Mouse (Mus musculus) right cerebral cortex, postnatal 14 days (tissue): ENCODE measurements around the gene Pnliprp1.
A peak's percentile ranks its signal among the peaks of the same experiment; 100 is the strongest.

Source experiments
- DNase-seq: peaks from one replicate; pipeline ENCODE4 v3.0.0; 2022

Pnliprp1 gene

GRCm38 (mm10) chr19:58728445-58729031 lies at the start of gene Pnliprp1:
Gene Pnliprp1, plus strand, starts transcription at chr19:58728887.
- DNase-seq, result peak; percentile 17

- DNase-seq, result no peak
Observed at GRCm38 (mm10) chr19:58688933-58689332, 39.8 kb upstream of the Pnliprp1 start.

GRCm38 (mm10) chr19:58695314-58695713 lies 33.4 kb upstream of the Pnliprp1 start:
- no peak for DNase-seq

DNA sequence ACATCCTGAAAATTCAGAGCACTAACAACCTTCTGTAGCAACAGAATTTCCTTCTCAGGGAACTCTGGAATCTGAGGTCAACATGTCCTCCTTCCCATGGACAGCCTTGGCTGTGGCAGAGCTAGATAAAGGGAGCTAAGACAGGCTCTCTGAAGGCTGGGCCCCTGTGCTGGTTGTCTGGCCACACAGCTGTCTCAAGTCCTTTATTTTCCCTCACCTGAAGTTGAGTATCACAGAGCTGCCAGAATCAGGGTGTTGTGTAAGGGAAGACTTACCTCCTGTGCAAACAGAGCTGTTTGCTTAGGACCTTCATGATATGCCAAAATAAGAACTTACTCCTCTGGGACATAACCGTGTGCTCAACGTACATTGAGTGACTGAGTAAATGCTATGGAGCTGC lies 32.5 kb upstream of the Pnliprp1 start:
- DNase-seq, result no peak

DNA sequence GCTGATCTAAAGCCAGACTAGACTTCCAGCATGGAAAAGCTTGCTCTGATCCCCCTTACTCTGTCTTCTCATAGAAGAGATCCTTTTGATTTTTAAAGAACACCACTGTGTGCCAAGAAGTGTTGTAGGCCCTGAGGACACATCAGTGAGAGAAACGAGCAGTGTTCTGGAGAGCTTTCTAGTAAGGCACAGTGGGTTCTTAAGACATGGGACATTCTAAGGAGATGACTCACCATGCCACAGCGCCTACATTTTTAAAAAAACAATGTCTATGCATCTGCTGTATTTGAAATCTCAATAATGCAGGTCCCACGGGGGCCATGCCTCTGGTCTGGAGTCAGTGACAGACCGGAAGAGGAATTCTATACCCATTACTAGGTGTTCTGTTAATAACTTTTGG lies 24.1 kb upstream of the Pnliprp1 start:
- DNase-seq, result no peak

DNA sequence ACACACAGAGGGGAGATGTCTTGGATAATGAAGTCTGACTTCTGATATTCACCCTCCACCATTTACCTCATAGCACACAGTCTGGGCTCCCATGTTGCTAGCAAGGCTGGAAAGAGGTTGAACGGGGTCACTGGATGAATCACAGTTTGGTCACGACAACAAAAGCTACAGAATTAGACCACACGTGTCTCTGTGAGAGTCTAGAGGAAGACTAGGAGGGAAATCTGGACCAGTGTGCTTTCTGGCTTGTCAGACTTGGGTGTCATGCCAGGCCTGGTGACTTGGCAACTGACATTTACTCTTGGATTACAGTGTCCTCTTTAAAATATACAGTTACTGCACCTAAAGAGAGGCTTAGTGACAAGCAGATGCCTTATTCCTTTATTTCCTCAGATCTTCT lies 20.1 kb upstream of the Pnliprp1 start:
- DNase-seq, result no peak

DNA sequence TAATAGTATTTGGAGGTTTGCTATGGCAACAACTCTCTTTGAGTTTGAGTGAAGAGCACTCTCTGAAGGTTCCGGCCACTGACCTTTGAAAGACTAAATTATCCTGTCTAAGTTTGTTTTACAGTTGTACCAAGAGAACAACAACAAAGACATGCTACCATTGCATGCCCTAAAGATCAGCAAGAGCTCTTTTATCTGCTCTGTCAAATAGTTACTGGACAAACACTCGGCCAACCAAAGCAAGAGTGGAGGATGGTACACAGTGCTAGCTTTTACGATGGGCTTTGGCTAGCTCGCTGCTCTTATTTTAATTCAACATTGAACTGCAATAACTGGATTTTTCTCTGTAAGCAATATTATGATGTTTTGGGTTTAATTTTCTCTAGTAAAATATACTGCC lies 10.8 kb upstream of the Pnliprp1 start:
- DNase-seq, result no peak

DNA sequence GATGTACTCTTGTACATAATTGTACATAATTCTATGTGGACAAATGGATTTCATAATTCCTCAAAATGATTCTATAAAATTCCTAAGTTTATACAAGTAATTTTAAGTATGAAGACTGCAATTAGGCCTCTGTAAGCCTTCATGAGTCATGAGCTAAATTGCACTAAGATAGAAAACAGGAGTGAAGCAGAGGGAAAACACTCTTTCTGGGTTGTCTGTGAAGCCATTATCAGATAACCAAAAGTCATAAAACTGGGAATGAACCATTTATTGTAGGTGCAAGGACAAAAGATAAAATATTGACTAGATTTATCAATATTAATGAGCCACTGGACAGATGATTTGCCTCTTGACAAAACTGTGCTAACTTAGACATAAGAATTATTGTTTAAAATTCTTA lies 8.2 kb upstream of the Pnliprp1 start:
- DNase-seq, result no peak

GRCm38 (mm10) chr19:58726551-58726950 lies 2.1 kb upstream of the Pnliprp1 start:
- DNase-seq, result no peak

GRCm38 (mm10) chr19:58727756-58728155 lies 931 bp upstream of the Pnliprp1 start:
- DNase-seq, result no peak

DNA sequence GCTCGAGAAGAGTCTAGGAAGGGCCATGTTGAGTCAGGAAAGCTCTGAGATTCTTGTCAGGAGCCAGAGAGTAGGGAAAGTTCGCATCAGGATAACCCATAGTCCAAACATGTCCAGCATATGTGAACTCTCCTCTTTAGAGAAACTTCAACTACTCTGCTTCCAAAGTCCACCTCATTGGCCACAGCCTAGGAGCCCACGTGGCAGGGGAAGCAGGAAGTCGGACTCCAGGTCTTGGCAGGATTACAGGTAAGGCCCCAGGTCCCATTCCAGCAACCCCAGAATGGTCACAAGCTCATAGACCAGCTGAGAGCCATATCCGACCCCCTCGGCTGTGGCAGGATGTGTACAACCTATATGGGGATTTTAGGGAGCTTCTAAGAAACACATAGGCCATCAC lies 4.5 kb downstream of the Pnliprp1 start:
- no peak for DNase-seq

DNA sequence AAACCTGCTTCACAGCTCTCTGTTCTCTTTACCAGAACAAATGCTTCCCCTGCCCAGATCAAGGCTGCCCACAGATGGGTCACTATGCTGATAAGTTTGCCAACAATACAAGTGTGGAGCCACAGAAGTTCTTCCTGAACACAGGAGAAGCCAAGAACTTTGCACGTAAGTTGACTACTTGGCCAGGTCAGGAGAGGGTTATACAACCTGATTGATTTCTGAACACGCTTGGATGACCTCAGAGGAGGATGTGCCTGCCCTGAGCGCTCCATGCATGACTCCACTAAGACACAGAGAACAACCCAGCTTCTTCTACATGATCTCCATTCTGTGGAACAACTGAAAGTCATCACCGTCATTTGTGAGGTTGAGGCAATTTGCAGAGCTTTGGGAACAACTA lies 9.4 kb downstream of the Pnliprp1 start:
- DNase-seq, result no peak

- no peak for DNase-seq
Observed at GRCm38 (mm10) chr19:58741036-58741435, 12.3 kb downstream of the Pnliprp1 start.

DNA sequence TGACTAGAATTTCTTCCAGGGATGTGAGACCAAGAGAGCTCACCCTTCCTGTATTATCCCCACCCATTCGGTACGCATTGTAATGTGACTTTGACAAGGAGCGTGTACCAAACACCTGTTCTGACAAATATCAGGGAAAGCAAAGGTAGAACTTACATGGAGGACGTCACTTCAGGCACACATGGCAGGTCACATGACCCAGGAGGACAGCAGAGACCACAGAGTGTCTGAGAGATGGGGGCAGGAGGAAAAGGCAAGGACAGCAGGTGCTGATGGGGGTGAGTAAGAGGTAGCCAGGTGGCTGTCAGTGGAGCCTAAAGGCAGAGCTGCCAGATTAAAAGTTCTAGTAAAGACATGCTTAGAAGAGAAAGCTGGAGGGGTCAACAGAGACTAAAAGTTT lies 14.0 kb downstream of the Pnliprp1 start:
- DNase-seq, result no peak

DNA sequence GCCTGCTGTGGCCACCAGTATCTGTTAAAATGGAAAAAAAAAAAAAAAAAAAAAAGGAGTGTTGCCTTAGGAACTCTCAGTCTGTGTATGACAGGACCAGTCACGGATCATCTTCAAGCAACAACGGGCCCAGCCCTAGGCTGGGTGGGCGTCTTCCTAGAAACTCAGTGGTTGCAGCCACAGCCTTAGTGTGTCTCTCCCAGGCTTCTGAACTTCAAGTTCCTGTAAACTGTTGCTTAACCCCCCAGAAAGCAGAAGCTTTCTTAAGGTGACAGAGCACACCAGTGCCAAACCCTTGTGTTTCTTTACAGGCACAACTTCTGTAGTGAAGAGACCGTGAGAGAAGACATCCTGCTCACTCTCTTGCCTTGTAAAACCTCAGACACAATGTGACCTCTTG lies 15.0 kb downstream of the Pnliprp1 start:
- DNase-seq, result no peak

GRCm38 (mm10) chr19:58747498-58748000 lies 18.9 kb downstream of the Pnliprp1 start:
- DNase-seq, result no peak

- no peak for DNase-seq
Observed at GRCm38 (mm10) chr19:58750822-58751221, 22.1 kb downstream of the Pnliprp1 start.

DNA sequence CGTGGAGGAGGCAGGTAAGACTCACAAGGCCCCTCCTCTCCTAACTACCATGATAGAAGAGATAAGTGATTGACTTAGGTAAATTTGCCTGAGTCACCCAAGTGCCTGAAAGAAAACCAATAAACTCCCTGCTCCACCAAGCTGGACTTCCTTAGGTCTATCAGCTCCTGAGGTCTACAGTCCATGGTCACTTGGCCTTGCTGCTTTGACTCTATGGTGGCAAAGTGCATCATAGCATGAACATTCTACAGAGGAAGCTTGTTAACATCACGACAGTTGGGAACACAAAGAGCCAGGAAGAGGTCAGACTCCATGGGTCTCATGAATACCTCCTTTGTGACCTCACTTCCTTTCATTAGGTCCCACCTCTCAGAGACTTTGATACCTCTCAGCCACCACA lies 22.8 kb downstream of the Pnliprp1 start:
- DNase-seq, result no peak

DNA sequence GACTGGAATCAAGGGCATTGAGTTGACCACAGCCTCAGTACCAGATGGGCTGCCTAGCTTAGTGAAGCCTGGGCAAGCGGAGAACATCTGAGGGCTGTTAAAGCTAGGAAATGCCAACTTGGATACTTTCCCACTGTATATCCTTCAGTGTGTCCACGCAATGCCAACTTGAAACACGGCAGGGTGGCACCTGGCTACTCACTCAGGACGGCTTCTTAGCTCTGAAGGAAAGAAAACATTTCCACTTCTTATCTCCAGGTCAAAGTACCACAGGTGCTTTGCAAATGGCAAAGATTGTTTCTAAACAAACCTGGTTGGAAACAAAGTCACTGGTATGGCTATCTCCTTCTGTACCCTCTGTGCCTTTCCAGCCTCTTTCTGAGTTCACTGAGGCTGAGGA lies 30.2 kb downstream of the Pnliprp1 start:
- DNase-seq, result no peak

DNA sequence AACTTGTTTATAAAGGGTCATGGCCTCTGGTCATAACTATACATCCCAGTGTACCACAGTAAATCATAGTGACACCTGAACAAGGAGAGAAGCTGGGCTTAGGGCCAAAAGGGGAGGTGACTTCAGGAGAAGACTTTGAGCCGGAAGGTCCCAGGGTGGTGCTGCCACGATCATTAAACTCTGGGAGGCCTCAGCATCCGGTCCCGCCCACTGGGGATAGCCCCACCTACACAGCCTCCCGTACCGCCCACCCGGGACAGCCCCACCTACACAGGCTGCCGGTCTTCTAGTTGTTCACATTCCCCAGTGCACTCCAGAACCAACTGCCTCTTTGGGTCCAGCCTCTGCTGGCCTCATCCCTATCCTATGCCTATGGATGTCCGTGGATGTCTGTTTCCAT lies 30.7 kb downstream of the Pnliprp1 start, which contains the start of gene Pnliprp2:
Gene Pnliprp2, plus strand, starts transcription at position 297 of the 400 bp plus-strand sequence.
- no peak for DNase-seq

DNA sequence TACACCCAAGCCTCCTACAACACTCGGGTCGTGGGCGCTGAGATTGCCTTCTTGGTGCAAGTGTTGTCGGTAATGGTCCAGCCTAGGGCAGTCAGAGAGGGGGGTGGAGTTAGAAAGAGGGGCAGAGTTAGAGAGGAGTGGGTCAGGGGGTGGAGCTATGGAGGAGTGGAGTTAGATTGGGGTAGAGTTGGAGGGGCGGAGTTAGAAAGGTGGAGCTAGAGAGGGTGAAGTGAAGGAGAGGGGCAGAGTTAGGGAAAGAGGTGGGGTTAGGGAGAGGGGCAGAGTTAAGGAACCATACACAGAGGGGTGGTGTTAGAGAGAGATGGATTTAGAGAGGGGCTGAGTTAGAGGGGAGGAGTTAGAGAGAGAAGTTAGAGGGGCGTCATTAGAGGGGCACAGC lies 33.6 kb downstream of the Pnliprp1 start:
- DNase-seq, result no peak

DNA sequence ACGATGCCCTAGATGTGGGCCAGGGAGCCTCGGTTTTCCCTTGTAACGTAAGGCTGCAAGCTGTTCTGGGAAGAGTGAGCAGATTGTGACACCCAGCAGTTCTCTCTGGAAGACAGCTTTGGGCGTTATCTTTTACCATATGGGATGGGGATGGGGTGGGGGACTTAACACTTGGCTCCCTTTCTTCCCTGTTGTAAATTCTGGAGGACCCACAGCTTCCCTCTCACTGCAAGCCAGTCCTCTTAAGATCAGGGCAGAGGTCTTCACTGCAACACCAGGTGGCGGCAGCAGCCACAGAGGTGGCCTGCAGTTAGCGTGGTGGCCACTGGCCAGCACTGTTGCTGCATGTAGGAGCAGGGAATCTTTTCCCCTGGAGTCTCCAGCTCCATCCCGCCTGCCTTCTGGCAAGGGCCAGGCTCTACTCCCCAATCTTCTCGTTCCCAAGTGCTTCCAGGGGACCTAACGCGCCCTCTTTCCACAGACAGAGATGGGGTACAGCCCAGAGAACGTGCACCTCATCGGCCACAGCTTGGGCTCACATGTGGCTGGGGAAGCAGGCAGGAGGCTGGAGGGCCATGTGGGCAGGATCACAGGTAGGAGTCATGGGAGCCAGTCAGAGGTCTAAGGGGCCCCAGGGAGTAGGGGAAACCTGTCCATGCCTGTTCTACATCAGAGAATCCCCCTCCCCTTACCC lies 34.3 kb downstream of the Pnliprp1 start:
- peak; percentile 67 for DNase-seq

DNA sequence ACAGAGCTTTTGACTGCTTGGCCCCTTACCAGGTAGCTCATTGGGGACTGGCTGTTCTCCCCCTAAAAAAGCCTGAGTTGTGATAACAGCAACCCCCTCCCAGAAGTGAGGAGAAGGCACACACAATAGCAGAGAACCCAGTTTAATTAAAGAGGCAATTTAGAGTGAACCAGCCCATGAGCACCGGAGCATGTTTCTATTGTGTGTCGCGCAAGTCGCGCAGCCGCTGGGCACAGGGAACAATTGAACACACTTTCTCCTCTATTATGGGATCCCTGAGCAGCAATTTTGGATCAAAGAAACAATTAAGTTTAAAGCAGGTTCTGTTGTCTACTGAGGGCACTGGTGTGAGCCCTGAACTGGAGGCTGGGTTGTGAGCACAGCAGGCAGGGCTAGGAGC lies 38.6 kb downstream of the Pnliprp1 start:
- DNase-seq, result no peak

DNA sequence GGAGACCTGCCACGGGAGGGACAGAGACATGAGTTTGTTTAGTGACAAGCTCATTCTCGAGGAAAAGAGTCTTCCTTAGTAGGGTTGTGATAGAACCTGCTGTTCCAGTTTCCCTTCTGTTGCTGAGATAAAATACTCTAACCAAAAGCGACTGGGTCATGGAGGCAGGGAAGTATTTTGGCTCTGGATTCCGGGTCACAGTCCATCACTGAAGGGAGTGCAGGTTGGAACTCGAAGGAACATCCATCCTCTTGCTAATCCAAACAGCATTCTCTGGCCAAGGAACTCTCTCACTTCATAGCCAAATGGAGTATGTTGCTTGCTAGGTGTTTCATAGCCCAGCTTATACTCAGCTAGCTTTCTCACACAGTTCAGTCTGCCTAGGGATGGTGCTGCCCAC lies 47.8 kb downstream of the Pnliprp1 start:
- no peak for DNase-seq

DNA sequence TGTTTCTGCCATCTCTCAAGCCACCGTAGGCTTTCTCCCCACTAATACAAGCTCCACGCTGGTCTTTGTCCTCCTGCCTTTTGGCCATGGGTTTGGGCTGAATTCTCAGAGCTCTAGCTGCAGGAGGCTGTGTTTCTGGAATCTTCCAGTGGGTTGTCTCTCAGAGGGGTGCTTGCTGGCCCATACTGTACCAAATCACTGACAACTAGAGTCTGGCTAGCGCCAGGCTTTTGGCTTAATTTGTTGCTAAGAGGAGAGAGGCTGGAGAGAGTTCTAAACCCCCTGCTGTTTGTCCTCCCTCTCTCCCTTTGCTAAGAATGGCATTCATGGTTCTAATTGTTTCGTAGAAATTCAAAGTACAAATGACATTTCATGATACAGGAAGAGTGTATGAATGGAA lies 52.9 kb downstream of the Pnliprp1 start:
- no peak for DNase-seq
